Mouse (Mus musculus) kidney, embryonic 16.5 days (tissue): ENCODE measurements at regions not wholly inside any gene's neighbourhood (a gene's known extent, or its start where the extent isn't known, plus 50 kb on each side); places are given as distances from the start of the nearest gene placed in this dataset.
A peak's percentile ranks its signal among the peaks of the same experiment; 100 is the strongest.

Source experiments
- ATAC-seq: fragments of 200-750 bp; cut with Nextera tagmentation; 2 replicates; pipeline ENCODE4 v1.8.0; 2017; ENCODE audit warnings: moderate TSS enrichment; ENCODE audit not compliant: low FRiP score, low TSS enrichment
- H3K27ac ChIP-seq: fragments of 300-500 bp; sonication (generic); 2 replicates; pipeline ENCODE4 v1.5.1; 2014; ENCODE audit warnings: low read length
- H3K27me3 ChIP-seq: fragments of 300-500 bp; sonication (generic); 2 replicates; pipeline ENCODE4 v1.6.1; 2014; ENCODE audit warnings: low read length, control low read depth, mixed read lengths; ENCODE audit not compliant: insufficient read depth
- H3K36me3 ChIP-seq: fragments of 300-500 bp; sonication (generic); 2 replicates; pipeline ENCODE4 v1.6.1; 2014; ENCODE audit warnings: low read length, control low read depth, mixed read lengths; ENCODE audit not compliant: insufficient read depth
- H3K4me1 ChIP-seq: fragments of 300-500 bp; sonication (generic); 2 replicates; pipeline ENCODE4 v1.6.1; 2014; ENCODE audit warnings: low read length, control low read depth, mixed read lengths; ENCODE audit not compliant: insufficient read depth
- H3K4me2 ChIP-seq: fragments of 300-500 bp; sonication (generic); replicated peaks from 2 replicates; pipeline ENCODE4 v1.6.1; 2014; ENCODE audit warnings: low read depth, low read length
- H3K4me3 ChIP-seq: fragments of 300-500 bp; sonication (generic); 2 replicates; pipeline ENCODE4 v1.5.1; 2014; ENCODE audit warnings: mild to moderate bottlenecking, low read length
- H3K9ac ChIP-seq: fragments of 300-500 bp; sonication (generic); replicated peaks from 2 replicates; pipeline ENCODE4 v1.6.1; 2014; ENCODE audit warnings: low read length
- H3K9me3 ChIP-seq: fragments of 300-500 bp; sonication (generic); 2 replicates; pipeline ENCODE4 v1.6.1; 2016; ENCODE audit warnings: low read length, control low read depth
- WGBS: fragments of 180-500 bp; shearing (Covaris S2); extraction: QIAGEN DNeasy Blood & Tissue Kit; methylation state at CpG from one replicate; pipeline ENCODE4 v1.1.7; 2014; 5-methylcytosine and 5-hydroxymethylcytosine counted together

- no peaks in the 10 kb centered on the region for H3K27me3 ChIP-seq
- no peaks in the 10 kb centered on the region for H3K36me3 ChIP-seq
- peak overlapping the region; percentile 80 for H3K27ac ChIP-seq
- no peaks in the 10 kb centered on the region for H3K9me3 ChIP-seq
- H3K4me1 ChIP-seq = peaks cover 16% of the 10 kb centered on the region
- H3K4me2 ChIP-seq = no peak overlapping the region
- ATAC-seq = peak; percentile 79
- peak overlapping the region; percentile 36; the same call in 1 of the 2 replicates for H3K9ac ChIP-seq
- H3K4me3 ChIP-seq = no peak overlapping the region
- WGBS = 10% methylated on average over 7 of the region's 7 CpGs
These were observed 79.5 kb upstream of the Camk1g start for GRCm38 (mm10) chr1:193449394-193450103.

- H3K9ac ChIP-seq = peak overlapping the region; percentile 36; the same call in 1 of the 2 replicates
- peak; percentile 64 for ATAC-seq
- no peak overlapping the region for H3K4me3 ChIP-seq
- H3K4me1 ChIP-seq = peaks cover 16% of the 10 kb centered on the region
- 47% methylated on average over 3 of the region's 3 CpGs for WGBS
- H3K27me3 ChIP-seq = no peaks in the 10 kb centered on the region
- no peaks in the 10 kb centered on the region for H3K9me3 ChIP-seq
- H3K4me2 ChIP-seq = no peak overlapping the region
- peak overlapping the region; percentile 80; the same call in 1 of the 2 replicates for H3K27ac ChIP-seq
- no peaks in the 10 kb centered on the region for H3K36me3 ChIP-seq
These were observed 78.8 kb upstream of the Camk1g start for GRCm38 (mm10) chr1:193448793-193449393.

- 91% methylated on average over 5 of the region's 5 CpGs for WGBS
- Histone ChIP-seq H3K27ac (no peak overlapping the region), H3K27me3 (no peaks in the 10 kb centered on the region), H3K4me3 (no peak overlapping the region), H3K9me3 (no peaks in the 10 kb centered on the region), H3K36me3 (no peaks in the 10 kb centered on the region), H3K4me1 (peaks cover 16% of the 10 kb centered on the region), H3K4me2 (no peak overlapping the region), H3K9ac (no peak overlapping the region)
- ATAC-seq = no peak
These were observed 77.5 kb upstream of the Camk1g start for GRCm38 (mm10) chr1:193447647-193448046.

- H3K27me3 ChIP-seq = no peaks in the 10 kb centered on the region
- no peak overlapping the region for H3K9ac ChIP-seq
- no peaks in the 10 kb centered on the region for H3K9me3 ChIP-seq
- no peak overlapping the region for H3K4me3 ChIP-seq
- WGBS = 100% methylated on average over 1 of the region's 1 CpGs
- no peak overlapping the region for H3K27ac ChIP-seq
- no peaks in the 10 kb centered on the region for H3K4me1 ChIP-seq
- no peak overlapping the region for H3K4me2 ChIP-seq
- no peak for ATAC-seq
- H3K36me3 ChIP-seq = no peaks in the 10 kb centered on the region
These were observed 74.0 kb upstream of the Camk1g start for GRCm38 (mm10) chr1:193443964-193444676.

GRCm38 (mm10) chr1:193440512-193440911 lies 70.4 kb upstream of the Camk1g start:
- 11% methylated on average over 1 of the region's 1 CpGs for WGBS
- no peak overlapping the region for H3K9ac ChIP-seq
- ATAC-seq = no peak
- H3K27me3 ChIP-seq = no peaks in the 10 kb centered on the region
- no peaks in the 10 kb centered on the region for H3K9me3 ChIP-seq
- H3K4me2 ChIP-seq = no peak overlapping the region
- no peak overlapping the region for H3K27ac ChIP-seq
- H3K36me3 ChIP-seq = no peaks in the 10 kb centered on the region
- no peaks in the 10 kb centered on the region for H3K4me1 ChIP-seq
- H3K4me3 ChIP-seq = no peak overlapping the region

- no peaks in the 10 kb centered on the region for H3K36me3 ChIP-seq
These were observed 64.2 kb upstream of the Camk1g start for GRCm38 (mm10) chr1:193434281-193434680.

GRCm38 (mm10) chr1:193433493-193434021 lies 63.5 kb upstream of the Camk1g start:
- Histone ChIP-seq H3K9ac (no peak overlapping the region), H3K4me3 (no peak overlapping the region), H3K9me3 (no peaks in the 10 kb centered on the region), H3K27me3 (no peaks in the 10 kb centered on the region), H3K4me2 (no peak overlapping the region), H3K4me1 (peaks cover 4% of the 10 kb centered on the region; the same call in 1 of the 2 replicates), H3K36me3 (no peaks in the 10 kb centered on the region), H3K27ac (no peak overlapping the region)
- ATAC-seq = no peak
- 28% methylated on average over 7 of the region's 7 CpGs for WGBS

More at GRCm38 (mm10) chr1:193434281-193434680, 64.2 kb upstream of the Camk1g start:
- Histone ChIP-seq H3K27ac (no peak overlapping the region), H3K4me1 (peaks cover 4% of the 10 kb centered on the region; the same call in 1 of the 2 replicates), H3K9me3 (no peaks in the 10 kb centered on the region), H3K4me3 (no peak overlapping the region), H3K9ac (no peak overlapping the region), H3K4me2 (no peak overlapping the region), H3K27me3 (no peaks in the 10 kb centered on the region)
- WGBS = 83% methylated on average over 4 of the region's 4 CpGs
- ATAC-seq = no peak

- Histone ChIP-seq H3K27me3 (no peaks in the 10 kb centered on the region), H3K4me1 (peaks cover 4% of the 10 kb centered on the region; the same call in 1 of the 2 replicates), H3K9ac (no peak overlapping the region), H3K27ac (no peak overlapping the region), H3K36me3 (no peaks in the 10 kb centered on the region), H3K9me3 (no peaks in the 10 kb centered on the region), H3K4me3 (no peak overlapping the region), H3K4me2 (no peak overlapping the region)
- 79% methylated on average over 8 of the region's 8 CpGs for WGBS
- no peak for ATAC-seq
These were observed 60.1 kb upstream of the Camk1g start for GRCm38 (mm10) chr1:193430231-193430630.

GRCm38 (mm10) chr1:193423653-193424075 lies 53.6 kb upstream of the Camk1g start:
- no peaks in the 10 kb centered on the region for H3K36me3 ChIP-seq
- H3K9me3 ChIP-seq = no peaks in the 10 kb centered on the region
- H3K4me2 ChIP-seq = no peak overlapping the region
- peak; percentile 10; the same call in 1 of the 2 replicates for ATAC-seq
- no peak overlapping the region for H3K4me3 ChIP-seq
- H3K27me3 ChIP-seq = no peaks in the 10 kb centered on the region
- H3K9ac ChIP-seq = no peak overlapping the region
- peaks cover 21% of the 10 kb centered on the region for H3K4me1 ChIP-seq
- WGBS = 49% methylated on average over 8 of the region's 8 CpGs
- peak overlapping the region; percentile 75 for H3K27ac ChIP-seq
